Mouse (Mus musculus) bone marrow macrophage, adult 2 months (primary cell): ENCODE data around the gene Gcsh.

Experiments used
- CTCF ChIP-seq: IDR thresholded peaks from 2 replicates; pipeline ENCODE4 v1.5.1; 2012; ENCODE audit warnings: low read depth, mild to moderate bottlenecking, low read length, moderate library complexity
- POLR2A ChIP-seq: IDR thresholded peaks from 2 replicates; pipeline ENCODE4 v1.6.1; 2012; ENCODE audit warnings: mild to moderate bottlenecking, low read depth, low read length, borderline replicate concordance

DNA sequence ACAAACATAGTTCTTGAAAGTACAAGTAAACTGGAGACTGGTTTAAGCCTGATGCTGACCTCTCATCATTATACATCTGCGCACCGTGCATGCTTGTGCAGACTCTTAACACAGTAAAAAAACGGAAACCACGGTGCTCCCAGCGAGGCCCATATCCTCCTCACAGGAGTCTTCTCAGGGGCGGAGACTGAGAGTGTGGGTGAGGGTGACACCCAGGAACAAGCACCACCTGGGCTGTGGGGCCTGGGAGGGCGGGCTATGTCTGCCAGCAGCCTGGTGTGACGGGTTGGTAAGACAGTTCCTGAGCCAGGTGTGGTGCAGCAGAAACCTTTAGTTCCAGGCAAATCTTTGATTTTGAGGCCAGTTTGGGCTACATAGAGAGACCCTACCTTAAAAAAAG is 40.9 kb downstream of the Gcsh start:
- TF ChIP-seq POLR2A (no peak), CTCF (no peak)
